Mouse (Mus musculus) stomach, postnatal 0 days (tissue): ENCODE measurements around the gene Pak1.

Experiments used
- CTCF ChIP-seq: IDR thresholded peaks from 2 replicates; pipeline ENCODE4 v1.5.1; 2016; ENCODE audit warnings: antibody characterized with exemption, low read depth, mild to moderate bottlenecking, moderate library complexity
- EP300 ChIP-seq: optimal IDR thresholded peaks from 2 replicates; pipeline ENCODE3; 2016; ENCODE audit warnings: antibody characterized with exemption

GRCm38 (mm10) chr7:97842806-97843570, 54.6 kb downstream of the Pak1 start:
- TF ChIP-seq CTCF (peak; percentile 70), EP300 (no peak)
